Mouse (Mus musculus): Measurements from ENCODE around the gene Car5a.
A peak's percentile ranks its signal among the peaks of the same experiment; 100 is the strongest.

Gene Car5a

GRCm38 (mm10) chr8:121877828-121878480, 66.8 kb downstream of the Car5a start:
- DNase-seq: no peak

- no peak for DNase-seq
These were observed 67.5 kb downstream of the Car5a start for GRCm38 (mm10) chr8:121877212-121877611.

- no peak for DNase-seq
These were observed 69.2 kb downstream of the Car5a start for GRCm38 (mm10) chr8:121875517-121875916.

- DNase-seq: no peak
These were observed 69.7 kb downstream of the Car5a start for GRCm38 (mm10) chr8:121875045-121875444.

GRCm38 (mm10) chr8:121874031-121874430, 70.7 kb downstream of the Car5a start:
- peak; percentile 72 to 74 for DNase-seq

GRCm38 (mm10) chr8:121871833-121872440, 72.8 kb downstream of the Car5a start:
- peak in 1 of 2 experiments; percentile 14 for DNase-seq

GRCm38 (mm10) chr8:121870190-121870589, 74.5 kb downstream of the Car5a start:
- DNase-seq: no peak

GRCm38 (mm10) chr8:121868896-121869295, 75.8 kb downstream of the Car5a start:
- DNase-seq: no peak

GRCm38 (mm10) chr8:121868196-121868595, 76.5 kb downstream of the Car5a start:
- no peak for DNase-seq
